Mouse (Mus musculus): Measurements from ENCODE around the gene Sorbs1. TPM values are rescaled to one million over a fixed set of nuclear protein-coding genes. Genes with fewer than 3 reads are reported as not detected.

Gene Sorbs1
- total RNA-seq, 2 experiments from 2014 or later = 604 to 684 TPM

DNA sequence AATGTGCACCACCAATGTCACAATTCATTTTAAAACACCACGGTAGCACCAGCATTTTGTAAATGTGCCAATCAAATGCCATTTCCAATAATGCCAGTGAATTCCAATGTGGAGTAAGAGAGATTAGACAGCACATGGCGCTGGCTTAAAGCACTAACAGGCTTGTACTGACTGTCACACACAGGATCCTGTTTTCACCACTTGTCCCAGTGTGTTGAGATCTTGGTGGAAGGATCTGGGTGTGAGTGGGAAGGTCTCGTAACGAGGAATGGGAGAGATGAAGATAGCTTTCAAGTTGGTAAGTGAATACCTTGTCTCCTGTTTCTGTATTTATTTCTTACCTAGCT, 215.8 kb downstream of the Sorbs1 start:
- DNase-seq (ENCODE audit: low spot score) = no peak
- intact Hi-C loops (cut with DNase I) = no loop called here

DNA sequence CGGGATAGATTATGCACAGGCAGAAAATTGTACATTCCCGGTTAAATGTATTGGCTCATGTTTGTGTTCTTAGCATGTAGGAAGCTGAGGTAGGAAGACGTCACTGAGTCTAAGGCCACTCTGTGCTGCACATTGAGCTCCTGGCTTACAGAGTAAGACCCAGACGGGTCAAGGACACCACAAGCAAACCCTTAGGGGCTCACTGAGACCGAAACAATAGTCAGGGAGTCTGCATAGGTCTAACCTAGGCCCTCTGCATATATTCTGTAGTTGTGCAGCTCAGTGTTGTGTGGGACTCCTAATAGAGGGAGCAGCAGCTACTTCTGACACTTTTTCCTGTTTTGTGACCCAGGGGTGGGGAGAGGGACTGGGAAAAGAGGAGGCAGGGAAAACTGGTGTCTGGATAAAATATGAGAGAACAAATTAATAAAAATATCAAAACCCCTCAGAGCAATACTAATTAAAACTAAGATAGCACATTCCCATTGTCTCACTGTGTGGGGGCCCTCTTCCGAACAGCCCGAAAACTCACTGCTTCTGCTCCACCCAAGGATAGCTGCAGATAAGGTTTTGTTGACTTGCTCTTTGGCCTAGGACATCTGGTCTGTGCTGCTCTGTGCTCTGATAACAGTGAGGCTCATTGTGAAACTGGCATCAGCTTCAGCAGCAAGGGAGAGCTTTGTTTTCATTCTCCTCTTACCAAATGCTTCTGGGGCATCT, 216.3 kb downstream of the Sorbs1 start:
- no peak for DNase-seq (ENCODE audit: low spot score)

DNA sequence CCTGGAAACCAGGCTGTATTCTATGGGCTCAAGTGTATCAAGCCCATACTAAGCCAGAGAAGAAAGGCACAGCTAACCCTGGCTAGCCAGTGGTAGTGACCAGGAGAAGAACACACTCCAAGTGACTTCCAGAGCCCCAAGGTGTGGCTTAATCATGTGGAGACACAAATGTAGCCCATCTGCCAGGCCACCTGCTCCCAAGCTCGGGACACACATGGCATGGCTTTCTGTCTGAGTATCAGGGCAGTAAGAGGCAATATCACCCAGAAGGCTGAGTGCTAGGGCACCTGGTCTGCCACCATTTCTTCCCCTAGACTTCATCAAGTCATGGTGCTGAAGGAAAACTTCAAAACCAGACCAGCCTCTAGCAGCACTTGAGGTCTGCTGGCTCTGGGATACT, 219.3 kb downstream of the Sorbs1 start:
- intact Hi-C loops (cut with DNase I) = no loop called here
- DNase-seq (ENCODE audit: low spot score) = no peak

More for the DNA sequence above, 216.3 kb downstream of the Sorbs1 start:
- intact Hi-C loops (cut with DNase I) = no loop called here

DNA sequence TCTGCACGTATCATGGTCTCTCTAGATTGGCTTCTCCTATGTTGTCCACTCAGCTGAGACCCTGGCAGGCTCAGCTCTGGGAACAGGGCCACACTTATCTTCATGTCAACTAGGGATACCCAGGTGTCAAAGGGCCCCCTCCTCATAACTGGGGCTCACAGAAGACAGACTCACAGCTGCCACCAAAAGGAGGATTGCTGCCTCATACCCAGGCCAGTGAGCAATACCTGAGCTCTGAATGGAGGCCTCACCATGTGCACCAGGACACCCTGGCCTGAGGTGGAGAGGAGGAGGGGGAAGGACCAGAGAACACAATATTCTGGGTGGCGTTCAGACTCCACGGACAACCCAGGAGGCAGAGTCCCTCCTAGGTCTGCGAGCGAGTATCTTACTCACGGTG, 219.8 kb downstream of the Sorbs1 start:
- no peak for DNase-seq (ENCODE audit: low spot score)
- intact Hi-C loops (cut with DNase I) = no loop called here

DNA sequence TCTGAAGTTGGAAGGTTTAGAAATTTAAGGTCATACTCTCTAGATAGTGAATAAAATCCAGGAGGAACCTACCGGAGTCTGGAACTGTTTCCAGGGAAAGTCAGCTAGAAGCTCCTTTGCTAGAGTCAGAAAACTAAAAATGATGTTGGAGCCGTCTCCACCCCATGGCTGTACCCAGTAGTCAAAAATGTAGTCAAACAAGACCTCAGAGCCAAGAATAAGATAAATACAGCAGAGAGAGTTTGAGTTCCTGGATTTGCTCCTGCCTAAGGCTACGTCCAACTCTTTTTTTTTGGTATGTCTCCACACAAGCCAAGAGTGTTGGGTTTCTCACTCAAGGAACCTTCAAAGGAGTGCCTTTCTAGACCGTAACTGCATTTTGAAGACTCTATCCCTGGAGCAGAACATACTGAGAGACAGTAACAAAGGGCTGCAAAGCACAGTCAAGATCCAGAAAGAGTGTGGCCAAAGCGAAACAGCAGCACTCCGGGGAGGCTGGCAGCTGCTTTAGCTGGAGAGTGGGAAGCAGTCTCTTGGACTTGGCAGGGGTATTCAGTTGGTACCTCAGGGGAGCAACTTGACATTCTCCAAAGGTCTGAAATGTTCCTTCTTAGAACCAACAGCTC, 223.4 kb downstream of the Sorbs1 start:
- intact Hi-C loops (cut with DNase I) = no loop called here
- no peak for DNase-seq (ENCODE audit: low spot score)

DNA sequence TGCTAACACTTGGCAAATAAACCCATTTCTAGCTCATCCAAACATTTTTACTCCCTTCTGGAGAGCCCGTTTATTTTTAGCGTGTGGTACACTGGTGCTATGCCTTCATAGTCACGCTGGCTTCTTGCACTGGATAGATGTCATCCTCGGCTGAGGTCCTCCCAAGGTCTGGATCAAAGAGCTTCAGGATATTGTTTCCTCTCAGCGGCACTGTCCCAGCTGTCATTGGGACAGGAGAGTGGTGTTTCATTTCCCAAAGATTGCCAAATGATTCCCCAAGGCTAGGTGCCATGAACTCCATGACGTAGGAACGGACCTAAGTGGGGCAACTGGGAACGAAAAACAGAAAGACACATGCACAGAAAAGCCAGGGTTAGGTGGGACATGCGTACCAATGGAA, 225.2 kb downstream of the Sorbs1 start:
- DNase-seq (ENCODE audit: low spot score) = no peak
- intact Hi-C loops (cut with DNase I) = no loop called here

DNA sequence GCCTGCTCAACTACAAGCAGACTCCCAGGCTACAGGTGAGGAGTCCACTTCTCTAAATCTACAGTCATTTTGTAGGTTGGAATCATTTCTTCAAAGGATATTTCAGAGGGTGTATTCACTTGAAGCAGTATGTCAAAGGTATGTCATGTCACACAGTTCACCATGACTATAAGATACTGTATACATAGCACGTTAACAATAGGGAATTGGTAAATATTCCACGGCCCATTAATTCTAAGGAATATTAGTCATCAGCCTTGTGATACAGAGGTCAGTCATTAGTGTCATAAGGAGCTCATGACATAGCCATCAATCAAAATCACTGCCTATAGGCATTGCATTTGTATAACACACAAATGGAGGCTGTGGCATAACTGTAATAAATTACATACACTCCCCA, 228.9 kb downstream of the Sorbs1 start:
- intact Hi-C loops (cut with DNase I) = no loop called here
- DNase-seq (ENCODE audit: low spot score) = no peak

DNA sequence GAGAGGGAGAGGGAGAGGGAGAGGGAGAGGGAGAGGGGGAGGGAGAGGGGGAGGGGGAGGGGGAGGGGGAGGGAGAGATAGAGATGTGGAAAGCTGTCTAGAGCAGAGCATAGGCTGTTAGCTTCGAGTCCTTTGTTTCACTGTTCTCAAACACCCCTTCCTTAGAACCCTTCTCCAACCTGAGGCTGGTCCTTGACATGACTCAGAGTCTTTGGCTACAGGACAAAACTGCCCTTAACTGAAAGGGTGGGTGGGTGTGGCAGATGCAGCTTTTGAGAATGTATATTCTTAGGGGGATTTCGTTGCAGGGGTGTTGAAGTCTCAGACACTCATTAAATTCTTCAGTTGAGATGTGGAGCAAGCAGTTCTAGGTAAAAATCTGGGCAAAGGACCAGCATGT, 230.2 kb downstream of the Sorbs1 start:
- intact Hi-C loops (cut with DNase I) = no loop called here
- DNase-seq (ENCODE audit: low spot score) = no peak

DNA sequence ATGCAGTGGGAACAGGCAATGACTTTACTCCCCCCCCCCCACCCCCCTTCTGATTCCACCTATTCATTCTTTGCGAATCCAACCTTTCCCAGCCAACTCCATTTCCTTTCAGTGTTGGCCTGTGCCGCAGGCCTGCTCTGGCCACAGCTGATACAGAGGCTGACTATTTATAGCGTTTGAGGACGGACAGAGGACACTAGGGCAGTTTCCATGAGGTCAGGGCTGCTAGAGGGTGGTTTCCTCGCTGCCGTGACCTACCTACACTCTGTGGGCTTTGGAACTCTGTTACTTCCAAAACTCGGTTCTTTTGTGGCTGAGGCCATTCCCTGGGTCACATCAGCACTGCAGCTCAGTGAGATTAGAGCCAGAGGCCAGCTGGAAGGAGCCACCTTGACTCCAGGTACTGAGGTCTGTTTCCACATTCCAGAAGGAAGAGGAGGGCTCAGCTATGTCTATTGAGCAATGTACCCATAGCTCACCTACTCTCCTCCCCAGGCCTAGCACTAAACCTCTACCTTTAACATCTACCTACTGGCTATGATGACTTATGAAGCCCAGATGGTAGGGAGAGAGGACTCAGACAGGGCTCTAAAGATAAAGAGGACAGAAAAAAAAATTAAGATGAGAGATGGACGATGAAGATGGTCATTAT, 235.1 kb downstream of the Sorbs1 start:
- intact Hi-C loops (cut with DNase I) = loop anchor here (2.0 kb wide), 1 partner anchor 28 kb away; no protein-coding TSS in a partner anchor

DNA sequence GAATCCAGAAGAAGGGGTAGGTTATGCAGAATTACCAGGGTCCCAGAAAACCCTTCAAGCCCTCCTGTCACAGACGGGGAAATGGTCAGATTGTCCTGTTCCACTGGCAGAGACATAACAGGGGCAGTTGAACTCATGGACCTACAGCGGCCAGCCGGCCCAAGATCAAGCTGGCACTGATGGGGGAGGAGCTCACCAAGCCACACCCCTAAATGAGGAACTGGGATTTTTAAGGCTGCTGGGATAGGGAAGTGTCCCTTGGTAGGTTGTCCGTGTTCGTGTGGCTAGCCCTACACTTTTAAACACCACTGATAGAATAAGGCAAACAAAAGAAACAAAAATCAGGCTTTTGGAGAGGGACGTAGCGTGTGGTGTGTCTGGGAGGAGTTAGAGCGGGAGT, 236.1 kb downstream of the Sorbs1 start:
- no peak for DNase-seq (ENCODE audit: low spot score)
- intact Hi-C loops (cut with DNase I) = no loop called here

More for the DNA sequence above, 235.1 kb downstream of the Sorbs1 start:
- DNase-seq (ENCODE audit: low spot score) = peak; percentile 42

DNA sequence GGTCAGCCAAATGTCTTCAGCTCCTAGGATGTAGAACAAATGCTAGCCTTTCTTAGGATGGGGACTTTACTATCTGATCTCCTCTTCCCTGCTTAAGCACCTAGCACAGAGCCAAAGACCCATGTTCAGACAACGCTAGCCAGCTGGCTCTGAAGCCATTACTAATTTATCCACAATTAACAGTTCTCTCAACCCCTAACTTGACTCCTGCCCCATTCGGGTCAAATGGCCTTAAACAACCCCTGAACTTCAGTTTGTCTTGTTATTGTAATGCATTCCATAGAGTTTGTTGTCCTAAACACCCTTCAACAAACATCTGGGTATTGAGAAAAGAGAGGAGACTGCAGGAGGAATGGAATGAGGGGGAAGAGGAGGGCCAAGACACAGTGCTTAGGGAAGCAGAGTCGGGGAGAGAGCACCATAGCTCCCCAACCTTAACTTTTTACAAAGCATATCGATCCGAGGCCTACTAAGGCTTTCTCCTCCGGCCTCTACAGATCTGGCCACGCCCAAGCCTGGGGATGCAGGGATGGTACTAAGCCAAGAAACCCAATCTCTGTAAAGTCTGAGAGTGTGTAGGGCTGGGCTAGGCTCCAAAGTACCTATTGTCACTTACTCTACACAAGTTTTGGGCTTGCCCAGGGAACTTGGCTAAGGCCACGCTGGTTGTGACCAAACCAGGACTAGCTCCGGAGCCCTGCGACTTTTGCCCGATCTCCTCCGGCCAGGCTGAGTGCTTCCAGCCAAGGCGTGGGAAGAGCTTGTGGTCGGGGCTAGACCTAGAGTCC, 238.0 kb downstream of the Sorbs1 start:
- intact Hi-C loops (cut with DNase I) = no loop called here
- DNase-seq (ENCODE audit: low spot score) = no peak

DNA sequence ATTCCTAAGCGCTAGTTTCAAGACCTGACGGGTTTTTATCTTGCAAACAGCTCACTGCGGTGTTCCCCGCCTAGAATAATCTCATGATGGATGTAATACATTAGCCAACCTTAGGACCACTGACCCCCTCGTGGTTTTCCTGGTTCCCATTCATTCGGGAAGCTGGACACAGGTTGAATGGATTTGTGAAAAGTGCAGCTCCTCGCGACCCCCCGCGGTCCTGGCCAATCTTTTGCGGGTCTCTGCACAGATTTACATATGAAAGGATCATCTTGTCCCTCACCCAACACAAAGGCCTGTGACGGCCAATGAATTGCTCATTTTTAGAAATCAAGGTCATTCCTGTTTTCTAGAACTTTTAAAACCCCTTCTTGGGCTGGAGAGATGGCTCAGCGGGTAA, 240.9 kb downstream of the Sorbs1 start:
- intact Hi-C loops (cut with DNase I) = loop anchor here (5.0 kb wide), 1 partner anchor 35 kb away; no protein-coding TSS in a partner anchor
- no peak for DNase-seq (ENCODE audit: low spot score)

DNA sequence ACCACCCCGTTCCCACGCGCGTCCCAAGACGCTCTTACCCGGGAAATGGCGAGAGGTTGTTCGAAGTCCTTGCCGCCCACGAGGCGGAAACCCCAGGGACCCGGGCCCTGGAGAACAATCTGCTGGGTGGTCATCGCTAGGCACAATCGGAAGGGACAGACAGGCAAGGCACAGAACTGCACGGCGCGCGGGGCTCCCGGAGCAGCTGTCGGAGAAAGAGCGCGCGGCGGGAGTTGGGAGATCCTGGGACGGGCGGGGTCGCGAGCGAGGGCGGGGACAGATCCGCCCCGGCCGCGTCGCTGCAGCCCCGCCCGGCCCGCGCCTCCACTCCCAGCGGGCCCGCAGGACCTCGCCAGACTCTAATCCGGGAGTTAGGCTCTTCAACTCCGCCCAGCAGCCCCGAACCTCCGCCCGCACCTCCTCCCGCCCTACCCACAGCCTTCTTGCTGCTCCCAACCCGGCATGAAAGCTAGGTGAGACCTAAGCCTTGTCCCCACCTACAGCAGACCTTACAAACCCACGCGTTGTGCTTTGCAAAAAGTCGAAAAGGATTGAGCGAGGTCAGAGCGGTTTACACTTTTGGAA, 242.2 kb downstream of the Sorbs1 start, which contains the start of gene Pdlim1:
Gene Pdlim1 (minus strand): TSS at position 535 of the 585 bp plus-strand sequence.
- peak; percentile 73 for DNase-seq (ENCODE audit: low spot score)
- intact Hi-C loops (cut with DNase I) = loop anchor here (2.0 to 5.0 kb wide), 3 partner anchors 19 to 35 kb away; no protein-coding TSS in a partner anchor

DNA sequence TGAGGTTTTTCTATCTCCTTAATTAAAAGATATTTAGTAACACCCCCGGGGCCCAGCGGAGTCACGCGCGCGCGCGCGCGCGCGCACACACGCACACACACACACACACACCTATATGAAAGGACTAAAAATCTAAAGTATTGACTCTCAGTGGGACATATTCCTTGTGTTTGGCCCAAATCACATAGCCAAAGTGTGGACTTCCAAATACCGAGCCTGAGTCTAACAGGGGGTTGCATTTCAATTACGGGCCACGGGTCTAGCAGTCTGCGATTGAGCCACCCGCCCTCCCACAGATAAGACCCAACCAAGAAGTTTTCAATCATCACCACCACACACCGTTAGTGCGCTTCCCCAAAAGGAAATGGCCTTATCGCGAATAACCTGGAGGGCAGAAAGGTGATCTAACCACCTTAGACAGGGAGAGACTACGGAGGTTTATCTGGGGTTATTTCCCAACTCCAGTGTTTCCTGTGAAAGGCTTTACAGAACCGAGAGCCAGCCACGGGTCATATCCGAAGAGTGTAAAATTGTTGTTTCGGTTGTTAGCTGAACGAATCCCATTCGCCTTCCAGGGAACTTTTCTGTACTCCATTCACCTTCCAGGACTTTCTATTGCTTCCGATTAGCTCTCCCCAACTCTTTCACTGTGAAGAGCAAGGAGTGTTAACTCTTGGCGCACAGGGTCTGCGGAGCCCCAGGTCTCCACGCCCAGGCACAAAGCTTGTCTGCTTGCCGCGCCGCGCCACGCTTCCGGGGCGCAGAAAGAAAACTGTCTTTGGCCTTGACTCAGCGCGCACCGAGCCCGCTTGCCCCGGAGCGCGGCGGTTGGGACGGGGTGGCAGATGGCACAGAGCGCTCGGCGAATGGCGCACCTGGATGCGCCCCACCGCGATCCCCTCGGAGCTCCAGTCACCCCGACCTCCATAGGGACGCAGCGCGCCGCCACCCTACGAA, 242.9 kb downstream of the Sorbs1 start:
- peak; percentile 23 for DNase-seq (ENCODE audit: low spot score)
- intact Hi-C loops (cut with DNase I) = loop anchor here (2.0 to 5.0 kb wide), 3 partner anchors 18 to 36 kb away; no protein-coding TSS in a partner anchor

DNA sequence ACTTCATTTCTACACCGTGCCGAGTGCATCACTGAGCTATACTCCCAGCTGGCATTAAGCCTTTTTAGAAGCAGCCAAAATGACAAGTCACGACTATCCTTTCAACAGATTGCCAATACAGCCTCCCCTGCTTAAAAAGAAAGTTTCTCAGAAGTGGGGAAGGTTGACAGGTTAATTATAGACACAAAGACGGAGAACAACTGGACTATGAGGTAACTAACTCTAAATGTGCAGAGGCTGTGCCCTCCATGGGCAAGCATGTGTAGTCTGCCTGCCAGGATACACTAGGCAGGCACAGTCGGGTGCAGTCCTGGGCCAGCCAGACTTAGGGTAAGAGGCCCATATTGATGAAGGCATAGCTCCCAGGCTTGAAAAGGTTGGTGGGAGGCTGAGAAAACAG, 244.1 kb downstream of the Sorbs1 start:
- intact Hi-C loops (cut with DNase I) = no loop called here
- DNase-seq (ENCODE audit: low spot score) = no peak

DNA sequence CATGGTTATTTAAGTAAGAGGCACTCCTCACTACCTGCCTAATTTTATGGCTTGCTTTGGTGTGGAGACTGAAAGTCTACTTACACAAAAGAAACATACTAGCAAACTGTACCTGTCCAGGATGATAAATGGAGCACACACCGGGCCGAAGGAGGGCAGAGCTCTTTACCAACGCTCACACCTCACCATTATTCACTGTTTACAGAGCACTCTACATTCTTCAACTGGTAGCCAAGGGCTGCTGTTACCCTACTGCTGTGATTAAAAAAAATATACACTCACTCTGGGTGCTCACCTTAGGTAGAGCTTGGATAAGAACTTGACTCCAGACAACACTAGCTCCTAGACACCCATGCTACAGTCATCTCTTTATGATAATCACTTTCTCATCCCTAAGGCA, 245.1 kb downstream of the Sorbs1 start:
- DNase-seq (ENCODE audit: low spot score) = no peak
- intact Hi-C loops (cut with DNase I) = no loop called here

DNA sequence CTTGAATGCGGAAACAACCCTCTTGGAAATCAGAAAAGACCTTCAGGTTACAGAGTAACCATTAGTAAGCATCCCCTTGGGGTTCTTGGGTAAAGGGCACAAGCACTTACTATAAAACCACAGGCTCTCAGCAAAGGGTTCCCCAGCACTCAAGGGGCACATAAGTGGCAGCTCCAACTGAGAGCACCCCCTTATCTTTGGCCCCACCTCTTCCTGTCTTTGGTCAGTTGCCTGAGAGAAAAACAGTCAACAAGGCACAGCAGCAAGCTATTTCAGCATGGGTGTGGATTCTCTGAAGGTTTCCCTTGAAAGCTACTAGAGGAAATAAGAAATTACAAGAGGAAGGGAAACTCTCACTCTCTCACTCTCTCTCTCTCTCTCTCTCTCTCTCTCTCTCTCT, 246.2 kb downstream of the Sorbs1 start:
- DNase-seq (ENCODE audit: low spot score) = no peak
- intact Hi-C loops (cut with DNase I) = no loop called here

DNA sequence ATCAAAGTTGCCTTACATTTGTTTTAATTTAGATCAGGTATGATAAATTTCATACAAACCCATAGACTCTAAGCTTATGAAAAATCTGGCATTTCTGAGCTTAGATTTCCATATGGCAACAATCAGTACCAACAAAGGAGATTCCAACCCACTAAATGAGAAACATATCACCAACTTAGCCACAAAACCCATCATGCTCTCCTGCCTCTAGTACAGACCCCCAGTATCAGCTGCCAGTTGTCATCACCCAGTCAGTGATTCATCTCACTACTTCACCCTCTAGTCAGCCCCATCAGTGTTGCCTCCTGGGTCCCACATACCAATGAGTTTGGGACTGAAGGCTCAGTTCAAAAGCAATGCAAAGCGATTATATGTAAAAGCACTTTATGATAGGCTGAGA, 254.1 kb downstream of the Sorbs1 start:
- DNase-seq (ENCODE audit: low spot score) = no peak
- intact Hi-C loops (cut with DNase I) = no loop called here

DNA sequence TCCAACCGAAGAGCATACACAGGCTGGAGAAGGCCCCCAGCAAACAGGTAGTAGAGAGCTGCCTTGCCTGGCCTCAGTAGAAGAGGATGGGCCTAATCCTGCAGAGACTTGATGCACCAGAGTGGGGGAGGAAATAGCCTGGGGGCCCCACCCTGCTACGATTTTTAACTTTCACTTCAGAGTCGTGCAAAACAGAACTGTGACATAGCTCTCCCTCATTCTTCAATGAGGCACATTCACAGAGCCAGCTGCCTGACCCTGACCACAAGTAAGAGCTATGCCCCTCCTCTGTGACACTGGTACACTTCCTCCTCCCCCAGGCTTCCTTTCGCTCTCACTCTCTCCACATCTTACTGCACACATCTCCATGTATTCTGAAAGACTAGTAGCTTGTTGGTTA, 256.2 kb downstream of the Sorbs1 start:
- peak; percentile 10 for DNase-seq (ENCODE audit: low spot score)
- intact Hi-C loops (cut with DNase I) = no loop called here
